Mouse (Mus musculus): ENCODE measurements around the gene Fam170b.

GRCm38 (mm10) chr14:32833847-32834246 is at the start of gene Fam170b:
- no peak for TF ChIP-seq CTCF (IDR thresholded peaks at IDR 0.05; ENCODE audit: insufficient read depth, low read length)
- TF ChIP-seq POLR2A (IDR thresholded peaks at IDR 0.05; ENCODE audit: borderline replicate concordance, extremely low read depth, low read depth, low read length): no peak

Data from lung, adult 2 months (tissue).